Mouse (Mus musculus) embryonic facial prominence, embryonic 10.5 days (tissue): ENCODE results near the gene Cobl. TPM values are rescaled to one million over a fixed set of nuclear protein-coding genes. Genes with fewer than 3 reads are reported as not detected.

Experiments used
- DNase-seq: peaks from one replicate; pipeline ENCODE4 v3.0.0-alpha.2; 2017; ENCODE audit warnings: low spot score
- H3K27ac ChIP-seq: fragments of 300-500 bp; sonication (generic); replicated peaks from 2 replicates; pipeline ENCODE4 v1.5.1; 2016; ENCODE audit warnings: mild to moderate bottlenecking
- H3K27me3 ChIP-seq: fragments of 300-500 bp; sonication (generic); replicated peaks from 2 replicates; pipeline ENCODE4 v1.6.1; 2016; ENCODE audit warnings: low read depth, mild to moderate bottlenecking; ENCODE audit not compliant: poor library complexity, severe bottlenecking
- H3K36me3 ChIP-seq: fragments of 300-500 bp; sonication (generic); replicated peaks from 2 replicates; pipeline ENCODE4 v1.6.1; 2016; ENCODE audit warnings: mild to moderate bottlenecking, moderate library complexity
- H3K4me1 ChIP-seq: fragments of 300-500 bp; sonication (generic); 2 replicates; pipeline ENCODE4 v1.6.1; 2016
- H3K4me3 ChIP-seq: fragments of 300-500 bp; sonication (generic); 2 replicates; pipeline ENCODE4 v1.5.1; 2016; ENCODE audit warnings: mild to moderate bottlenecking, moderate library complexity
- H3K9me3 ChIP-seq: fragments of 300-500 bp; sonication (generic); 2 replicates; pipeline ENCODE4 v1.6.1; 2016; ENCODE audit warnings: mild to moderate bottlenecking
- WGBS: fragments of 180-500 bp; shearing (Covaris S2); methylation state at CpG from one replicate; pipeline ENCODE4 v1.1.7; 2016; 5-methylcytosine and 5-hydroxymethylcytosine counted together
- polyA plus RNA-seq: library from polyadenylated mRNA; unstranded; fragments of >200 nt; fragmentation: Nextera tagmentation; extraction: Ambion mirVana; gene quantifications from 2 replicates; pipeline ENCODE4 v1.2.1, GENCODE M21; 2016

The Cobl gene
- polyA plus RNA-seq, 1 experiment from 2014 or later, result 3.4 TPM

GRCm38 (mm10) chr11:12435905-12436304 is 28.9 kb downstream of the Cobl start:
- Histone ChIP-seq H3K4me3 (no peak overlapping the region), H3K4me1 (peaks cover 12% of the 10 kb centered on the region), H3K36me3 (no peaks in the 10 kb centered on the region), H3K27me3 (no peaks in the 10 kb centered on the region), H3K27ac (no peak overlapping the region), H3K9me3 (no peaks in the 10 kb centered on the region)
- no peak for DNase-seq
- WGBS, result 65% methylated on average over 3 of the region's 3 CpGs

- no peaks in the 10 kb centered on the region for H3K9me3 ChIP-seq
- WGBS, result 42% methylated on average over 4 of the region's 4 CpGs
- DNase-seq, result no peak
- H3K4me3 ChIP-seq, result no peak overlapping the region
- H3K27me3 ChIP-seq, result no peaks in the 10 kb centered on the region
- H3K36me3 ChIP-seq, result no peaks in the 10 kb centered on the region
- peaks cover 20% of the 10 kb centered on the region for H3K4me1 ChIP-seq
- H3K27ac ChIP-seq, result no peak overlapping the region
Measured at GRCm38 (mm10) chr11:12435018-12435417, 29.7 kb downstream of the Cobl start.

GRCm38 (mm10) chr11:12434597-12434996 is 30.2 kb downstream of the Cobl start:
- Histone ChIP-seq H3K9me3 (no peaks in the 10 kb centered on the region), H3K4me1 (peaks cover 22% of the 10 kb centered on the region), H3K27me3 (no peaks in the 10 kb centered on the region), H3K4me3 (no peak overlapping the region), H3K36me3 (no peaks in the 10 kb centered on the region), H3K27ac (no peak overlapping the region)
- WGBS, result 56% methylated on average over 4 of the region's 4 CpGs
- DNase-seq, result no peak

- 84% methylated on average over 2 of the region's 2 CpGs for WGBS
- no peaks in the 10 kb centered on the region for H3K36me3 ChIP-seq
- no peak overlapping the region for H3K27ac ChIP-seq
- H3K27me3 ChIP-seq, result no peaks in the 10 kb centered on the region
- no peak for DNase-seq
- no peaks in the 10 kb centered on the region for H3K9me3 ChIP-seq
- H3K4me3 ChIP-seq, result no peak overlapping the region
- peaks cover 24% of the 10 kb centered on the region for H3K4me1 ChIP-seq
Measured at GRCm38 (mm10) chr11:12431911-12432310, 32.8 kb downstream of the Cobl start.

GRCm38 (mm10) chr11:12430231-12431041 is 34.3 kb downstream of the Cobl start:
- no peaks in the 10 kb centered on the region for H3K36me3 ChIP-seq
- no peak overlapping the region for H3K4me3 ChIP-seq
- H3K27me3 ChIP-seq, result no peaks in the 10 kb centered on the region
- peak; percentile 14 for DNase-seq
- WGBS, result 33% methylated on average over 4 of the region's 4 CpGs
- no peaks in the 10 kb centered on the region for H3K9me3 ChIP-seq
- H3K27ac ChIP-seq, result peak overlapping the region; percentile 12
- H3K4me1 ChIP-seq, result peaks cover 24% of the 10 kb centered on the region

GRCm38 (mm10) chr11:12426746-12427145 is 38.0 kb downstream of the Cobl start:
- DNase-seq, result no peak
- peaks cover 17% of the 10 kb centered on the region for H3K4me1 ChIP-seq
- no peaks in the 10 kb centered on the region for H3K36me3 ChIP-seq
- H3K9me3 ChIP-seq, result no peaks in the 10 kb centered on the region
- H3K27ac ChIP-seq, result no peak overlapping the region
- no peak overlapping the region for H3K4me3 ChIP-seq
- WGBS, result 67% methylated on average over 5 of the region's 5 CpGs
- H3K27me3 ChIP-seq, result no peaks in the 10 kb centered on the region

GRCm38 (mm10) chr11:12424205-12424604 is 40.6 kb downstream of the Cobl start:
- Histone ChIP-seq H3K27me3 (no peaks in the 10 kb centered on the region), H3K9me3 (no peaks in the 10 kb centered on the region), H3K27ac (no peak overlapping the region; the same call in 1 of the 2 replicates), H3K36me3 (no peaks in the 10 kb centered on the region), H3K4me1 (no peaks in the 10 kb centered on the region), H3K4me3 (no peak overlapping the region)
- DNase-seq, result no peak
- WGBS, result 87% methylated on average over 2 of the region's 2 CpGs

GRCm38 (mm10) chr11:12421183-12421582 is 43.6 kb downstream of the Cobl start:
- no peaks in the 10 kb centered on the region for H3K4me1 ChIP-seq
- DNase-seq, result no peak
- 87% methylated on average over 5 of the region's 5 CpGs for WGBS
- H3K9me3 ChIP-seq, result no peaks in the 10 kb centered on the region
- no peaks in the 10 kb centered on the region for H3K27me3 ChIP-seq
- H3K27ac ChIP-seq, result no peak overlapping the region
- H3K4me3 ChIP-seq, result no peak overlapping the region
- H3K36me3 ChIP-seq, result no peaks in the 10 kb centered on the region

GRCm38 (mm10) chr11:12420146-12420545 is 44.6 kb downstream of the Cobl start:
- H3K36me3 ChIP-seq, result no peaks in the 10 kb centered on the region
- WGBS, result 92% methylated on average over 3 of the region's 3 CpGs
- DNase-seq, result no peak

GRCm38 (mm10) chr11:12416899-12417298 is 47.9 kb downstream of the Cobl start:
- Histone ChIP-seq H3K36me3 (no peaks in the 10 kb centered on the region), H3K27ac (no peak overlapping the region), H3K27me3 (no peaks in the 10 kb centered on the region), H3K4me3 (no peak overlapping the region), H3K9me3 (no peaks in the 10 kb centered on the region), H3K4me1 (no peaks in the 10 kb centered on the region)
- DNase-seq, result no peak
- WGBS, result 89% methylated on average over 7 of the region's 7 CpGs

More at GRCm38 (mm10) chr11:12420146-12420545, 44.6 kb downstream of the Cobl start:
- H3K4me3 ChIP-seq, result no peak overlapping the region
- H3K4me1 ChIP-seq, result no peaks in the 10 kb centered on the region
- H3K9me3 ChIP-seq, result no peaks in the 10 kb centered on the region
- no peak overlapping the region for H3K27ac ChIP-seq
- no peaks in the 10 kb centered on the region for H3K27me3 ChIP-seq

- Histone ChIP-seq H3K27me3 (no peaks in the 10 kb centered on the region), H3K36me3 (no peaks in the 10 kb centered on the region), H3K4me1 (no peaks in the 10 kb centered on the region), H3K27ac (no peak overlapping the region), H3K9me3 (no peaks in the 10 kb centered on the region), H3K4me3 (no peak overlapping the region)
- WGBS, result 58% methylated on average over 3 of the region's 3 CpGs
- peak; percentile 42 for DNase-seq
Measured at GRCm38 (mm10) chr11:12415329-12415728, 49.4 kb downstream of the Cobl start.

- Histone ChIP-seq H3K36me3 (no peaks in the 10 kb centered on the region), H3K4me3 (no peak overlapping the region), H3K27ac (no peak overlapping the region), H3K9me3 (no peaks in the 10 kb centered on the region), H3K4me1 (no peaks in the 10 kb centered on the region), H3K27me3 (no peaks in the 10 kb centered on the region)
- DNase-seq, result no peak
- WGBS, result 79% methylated on average over 1 of the region's 1 CpGs
Measured at GRCm38 (mm10) chr11:12411950-12412349, 52.8 kb downstream of the Cobl start.

- H3K27me3 ChIP-seq, result no peaks in the 10 kb centered on the region
- no peaks in the 10 kb centered on the region for H3K9me3 ChIP-seq
- H3K4me1 ChIP-seq, result no peaks in the 10 kb centered on the region
- no peak for DNase-seq
- H3K4me3 ChIP-seq, result no peak overlapping the region
- WGBS, result 89% methylated on average over 4 of the region's 4 CpGs
- no peak overlapping the region for H3K27ac ChIP-seq
- no peaks in the 10 kb centered on the region for H3K36me3 ChIP-seq
Measured at GRCm38 (mm10) chr11:12411075-12411807, 53.5 kb downstream of the Cobl start.
